Mouse (Mus musculus): ENCODE results near the gene Anks1. TPM values are rescaled to one million over a fixed set of nuclear protein-coding genes. Genes with fewer than 3 reads are reported as not detected.

Gene Anks1
- total RNA-seq (2021), result 10 to 100 TPM; 75.5 to 79.3 TPM
- long read RNA-seq, experiment 1, full-length matches to known transcripts, result 16 of 81 reads
- long read RNA-seq, experiment 1, partial matches to known transcripts, result 31 of 81 reads
- long read RNA-seq, experiment 1, other reads (novel, unspliced or antisense), result 34 of 81 reads
- long read RNA-seq, experiment 2, full-length matches to known transcripts, result 19 of 74 reads
- long read RNA-seq, experiment 2, partial matches to known transcripts, result 15 of 74 reads
- long read RNA-seq, experiment 2, other reads (novel, unspliced or antisense), result 40 of 74 reads

GRCm38 (mm10) chr17:27908888-27909621, at the start of gene Anks1:
TSS of gene Anks1 (plus strand) at chr17:27909306.
- peak; percentile 91 to 92 for DNase-seq
- intact Hi-C loops (cut with DNase I), result loop anchor here (1.0 to 5.0 kb wide), 3 partner anchors 80 to 253 kb away; no protein-coding TSS in a partner anchor

DNA sequence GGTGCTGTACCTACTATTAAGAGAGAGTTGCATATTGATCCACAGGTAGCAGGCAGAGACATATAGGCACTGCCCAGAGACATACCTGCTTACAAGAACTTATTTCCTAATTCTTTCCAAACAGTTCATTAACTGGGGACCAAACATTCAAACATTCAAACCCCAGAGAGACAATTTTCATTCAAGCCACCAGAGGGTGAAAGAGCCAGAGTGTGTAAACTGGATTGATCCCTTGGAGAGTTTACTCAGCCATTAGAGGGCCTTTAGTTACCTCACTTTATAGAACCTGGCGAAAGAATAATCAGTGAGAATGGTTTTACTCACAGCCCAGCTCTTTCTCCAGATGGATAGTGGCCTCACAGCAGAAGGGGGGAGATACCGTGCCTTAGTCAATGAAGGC, 43.6 kb upstream of the Anks1 start:
- DNase-seq, result no peak
- intact Hi-C loops (cut with DNase I), result no loop called here

DNA sequence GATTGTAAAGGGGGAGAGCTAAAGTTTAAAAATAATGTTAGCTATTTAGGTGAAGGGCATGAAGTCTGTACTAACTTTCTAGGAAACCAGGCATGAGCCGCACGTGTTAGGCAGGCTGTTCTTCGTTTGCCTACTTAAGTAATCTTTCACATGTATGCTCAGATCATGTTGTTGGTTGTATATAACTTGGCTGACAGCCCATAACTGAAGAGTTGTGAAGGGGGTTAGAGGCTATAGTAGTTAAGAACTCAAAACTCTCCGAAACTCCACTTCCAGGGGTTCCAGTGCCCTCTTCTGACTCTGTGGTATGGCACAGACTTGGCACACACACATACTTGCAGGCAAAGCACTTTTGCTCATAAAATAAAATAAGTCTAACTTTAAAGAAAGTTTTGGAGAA, 42.4 kb upstream of the Anks1 start:
- intact Hi-C loops (cut with DNase I), result no loop called here
- no peak for DNase-seq

- intact Hi-C loops (cut with DNase I), result no loop called here
- DNase-seq, result no peak
These were observed 37.3 kb upstream of the Anks1 start for GRCm38 (mm10) chr17:27871851-27872250.

DNA sequence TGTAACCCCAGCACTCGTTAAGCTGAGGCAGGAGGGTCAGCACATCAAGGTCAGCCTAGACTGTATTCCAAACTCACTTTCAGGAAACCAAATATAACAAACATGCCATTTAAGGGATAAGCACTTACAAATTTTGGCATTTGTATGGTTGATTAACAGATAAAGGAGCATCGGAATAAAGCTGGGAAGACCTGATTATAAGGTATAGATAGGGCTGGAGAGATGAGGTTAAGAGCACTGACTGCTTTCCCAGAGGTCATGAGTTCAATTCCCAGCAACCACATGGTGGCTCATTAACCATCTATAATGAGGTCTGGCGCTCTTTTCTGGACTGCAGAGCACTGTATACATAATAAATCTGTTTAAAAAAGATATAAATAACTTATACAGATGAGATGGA, 35.5 kb upstream of the Anks1 start:
- DNase-seq, result no peak
- intact Hi-C loops (cut with DNase I), result no loop called here

GRCm38 (mm10) chr17:27874510-27874909, 34.6 kb upstream of the Anks1 start:
- DNase-seq, result no peak
- intact Hi-C loops (cut with DNase I), result no loop called here

DNA sequence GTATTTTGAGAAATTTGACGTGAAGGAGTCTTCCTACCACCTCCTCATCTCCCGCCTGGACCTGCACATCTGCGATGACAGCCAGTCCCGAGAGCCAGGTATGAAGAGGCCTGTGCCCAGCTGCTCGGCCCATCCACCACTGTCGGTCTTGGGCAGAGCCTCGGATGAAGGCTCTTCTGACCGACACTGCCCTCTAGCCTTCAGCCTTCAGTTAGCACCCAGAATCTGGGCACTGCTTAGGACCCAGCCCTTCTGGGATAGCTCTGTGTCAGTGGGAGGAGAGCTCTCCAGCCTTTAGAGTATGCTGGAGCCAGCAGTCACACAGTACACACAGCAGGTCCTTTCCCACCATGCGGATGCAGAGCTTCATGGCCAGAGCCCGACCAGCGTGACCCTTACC, 27.6 kb upstream of the Anks1 start:
- intact Hi-C loops (cut with DNase I), result no loop called here
- DNase-seq, result peak; percentile 36 to 59

DNA sequence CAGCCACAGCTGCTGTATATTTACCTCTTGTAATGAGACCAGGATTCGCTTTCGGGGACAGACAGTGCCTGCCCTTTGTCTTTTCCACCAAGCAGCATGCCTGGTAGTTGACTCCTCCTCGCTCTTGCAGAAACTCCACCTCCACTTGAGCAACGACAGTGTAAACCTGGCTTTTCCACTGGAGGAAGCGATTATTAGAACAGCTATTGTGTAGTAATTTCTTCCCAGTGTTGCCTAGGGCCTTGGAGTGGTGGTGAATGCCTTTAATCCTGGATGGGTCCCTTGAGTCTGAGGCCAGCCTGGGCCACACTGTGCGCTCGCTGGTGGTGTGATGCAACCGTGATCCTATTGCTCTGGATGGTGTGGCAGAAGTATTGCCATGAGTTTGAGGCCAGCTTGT, 26.0 kb upstream of the Anks1 start:
- DNase-seq, result no peak
- intact Hi-C loops (cut with DNase I), result no loop called here

DNA sequence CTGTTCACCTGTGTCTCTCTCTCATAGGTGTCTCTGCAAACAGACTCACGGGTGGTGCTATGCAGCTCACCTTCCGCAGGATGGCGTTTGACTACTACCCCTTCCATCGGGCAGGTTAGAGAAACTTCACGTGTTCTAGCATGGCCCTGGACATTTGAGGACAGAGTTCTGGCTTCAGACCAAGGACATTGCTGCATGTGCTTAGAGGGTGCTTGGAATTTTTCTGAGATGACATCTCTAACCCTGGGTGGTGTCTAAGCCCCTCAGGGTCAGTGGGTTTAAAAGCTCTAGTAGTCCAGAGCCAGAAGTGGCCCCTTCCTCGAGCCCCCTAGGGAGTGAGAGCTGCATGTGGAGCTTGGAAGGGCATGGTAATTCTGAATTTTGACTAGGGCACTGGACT, 25.1 kb upstream of the Anks1 start:
- intact Hi-C loops (cut with DNase I), result no loop called here
- no peak for DNase-seq

DNA sequence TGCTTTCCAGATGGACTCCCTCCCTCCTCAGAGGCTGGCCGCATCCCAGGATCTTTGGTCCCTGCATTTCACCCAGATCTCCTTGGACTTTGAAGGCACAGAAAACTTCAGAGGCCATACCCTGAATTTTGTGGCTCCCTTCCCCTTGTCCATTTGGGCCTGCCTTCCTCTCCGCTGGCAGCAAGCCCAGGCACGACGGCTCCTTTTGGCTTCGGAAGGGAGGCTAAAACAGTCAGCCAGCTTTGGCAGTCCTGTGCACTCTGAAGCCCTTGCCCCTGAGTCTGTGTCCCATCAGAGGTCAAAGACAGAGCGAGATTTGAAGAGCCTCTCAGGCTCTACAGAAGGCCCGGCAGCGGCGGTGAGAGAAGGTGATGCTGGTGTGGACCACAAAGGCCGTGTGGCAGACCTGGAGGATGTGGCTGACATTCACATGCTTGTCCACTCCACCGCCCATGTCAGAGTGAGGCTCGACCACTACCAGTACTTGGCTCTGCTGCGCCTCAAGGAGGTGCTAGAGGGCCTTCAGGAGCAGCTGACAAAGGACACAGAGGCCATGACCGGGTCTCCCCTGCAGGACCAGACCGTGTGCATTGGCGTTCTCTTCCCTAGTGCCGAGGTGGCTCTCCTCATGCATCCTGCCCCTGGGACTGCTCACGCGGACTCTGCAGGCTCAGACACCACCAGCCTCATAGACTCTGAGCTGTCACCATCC, 22.5 kb upstream of the Anks1 start:
- peak; percentile 57 to 66 for DNase-seq
- intact Hi-C loops (cut with DNase I), result no loop called here

GRCm38 (mm10) chr17:27907512-27908205, 1.4 kb upstream of the Anks1 start:
- DNase-seq, result peak; percentile 94 to 96
- intact Hi-C loops (cut with DNase I), result loop anchor here (2.0 to 5.0 kb wide), 4 partner anchors 67 to 255 kb away; no protein-coding TSS in a partner anchor

DNA sequence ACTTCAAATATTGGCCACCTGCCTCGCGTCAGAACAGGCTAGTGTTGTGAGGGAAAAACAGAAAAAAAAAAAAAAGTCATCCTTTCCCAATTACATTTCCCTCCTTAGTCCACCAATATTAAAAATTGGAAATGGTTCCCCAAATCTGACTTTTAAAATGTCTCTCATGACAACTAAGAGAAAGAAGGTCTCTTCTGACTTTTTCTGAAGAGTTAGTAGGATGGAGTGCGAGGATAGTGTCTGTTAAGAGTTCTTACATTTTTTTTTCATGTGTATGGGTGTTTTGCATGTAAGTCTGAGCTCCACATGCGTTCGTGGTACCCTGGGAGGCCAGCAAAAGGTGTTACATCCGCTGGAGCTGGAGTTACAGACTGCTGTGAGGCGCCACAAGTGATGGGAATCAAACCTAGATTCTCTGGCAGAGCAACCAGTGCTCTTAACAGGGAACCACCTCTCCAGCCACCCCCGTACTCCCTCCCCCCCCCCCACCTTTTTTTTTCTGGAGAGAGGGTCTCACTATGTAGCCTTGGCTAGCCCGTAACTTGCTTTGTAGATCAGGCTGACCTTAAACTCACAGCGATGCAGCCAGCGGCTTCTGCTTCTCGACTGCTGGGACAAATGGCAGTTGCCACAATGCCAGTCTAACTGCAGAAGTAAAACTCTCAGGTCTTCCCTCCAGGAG, 759 bp upstream of the Anks1 start:
- DNase-seq, result peak in 1 of 2 experiments; percentile 50
- intact Hi-C loops (cut with DNase I), result loop anchor here (5.0 kb wide), 2 partner anchors 154 to 254 kb away; no protein-coding TSS in a partner anchor

DNA sequence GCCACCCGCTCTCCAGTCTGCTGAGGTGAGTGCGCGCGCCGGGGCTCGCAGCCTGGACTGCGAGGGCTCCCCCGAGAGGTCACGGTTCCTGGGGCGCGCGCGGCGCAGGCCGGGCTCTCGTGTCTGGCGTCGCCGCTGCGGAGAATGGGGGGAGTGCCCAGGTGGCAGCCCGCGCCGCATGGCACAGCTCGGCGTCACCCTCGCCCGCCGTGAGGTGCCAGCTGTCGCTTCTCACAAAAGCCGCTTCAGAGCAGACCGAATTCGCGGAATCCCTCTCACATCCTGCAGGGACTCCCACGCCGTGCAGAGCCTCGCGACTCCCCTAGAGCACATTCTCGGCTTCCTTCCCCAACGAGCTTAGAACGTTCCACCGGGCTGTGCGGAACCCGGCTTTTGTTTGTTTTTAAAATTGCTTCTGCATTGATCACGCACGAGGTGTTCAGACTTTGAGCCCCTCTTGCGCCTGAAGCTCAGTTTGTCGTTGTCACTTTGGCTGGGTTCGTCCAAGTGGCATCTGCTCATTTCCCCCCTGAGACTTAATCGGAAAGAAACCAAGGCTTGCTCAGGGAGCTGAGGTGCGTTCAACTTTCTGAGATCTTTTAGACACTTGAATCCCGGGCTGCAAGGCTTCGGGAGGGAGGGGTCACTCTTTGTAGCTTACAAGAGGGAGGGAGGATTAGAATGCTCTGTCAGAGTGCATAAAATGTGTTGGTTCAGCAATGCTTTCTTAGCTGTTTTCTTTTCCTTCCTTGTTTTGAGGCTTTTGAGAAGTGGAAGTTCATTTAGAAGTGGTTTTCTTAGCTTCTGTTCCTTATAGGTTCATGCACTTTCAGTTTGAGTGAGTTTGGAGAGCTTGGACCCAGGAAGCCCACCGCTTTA, 755 bp downstream of the Anks1 start, which contains the start of gene Taf11:
Gene Taf11 (minus strand): TSS at position 223 of the 879 bp plus-strand sequence.
- intact Hi-C loops (cut with DNase I), result loop anchor here (1.0 to 5.0 kb wide), 4 partner anchors 25 to 252 kb away; no protein-coding TSS in a partner anchor
- DNase-seq, result no peak

DNA sequence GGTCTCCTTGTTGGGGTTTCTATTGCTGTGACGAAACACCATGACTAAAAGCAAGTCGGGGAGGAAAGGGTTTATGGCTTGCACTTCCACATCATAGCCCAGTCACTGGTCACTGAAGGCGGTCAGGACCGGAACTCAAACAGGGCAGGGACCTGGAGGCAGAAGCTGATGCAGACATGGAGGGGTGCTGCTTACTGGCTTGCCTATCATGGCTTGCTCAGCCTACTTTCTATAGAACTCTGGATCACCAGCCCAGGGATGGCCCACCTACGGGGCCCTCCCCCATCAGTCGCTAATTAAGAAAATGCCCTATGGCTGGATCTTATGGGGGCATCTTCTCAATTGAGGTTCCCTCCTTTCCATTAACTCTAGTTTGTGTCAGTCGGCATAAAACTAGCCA, 2.3 kb downstream of the Anks1 start:
- DNase-seq, result no peak
- intact Hi-C loops (cut with DNase I), result loop anchor here (2.0 kb wide), 1 partner anchor 23 kb away; no protein-coding TSS in a partner anchor

- DNase-seq, result no peak
- intact Hi-C loops (cut with DNase I), result no loop called here
These were observed 5.6 kb downstream of the Anks1 start for GRCm38 (mm10) chr17:27914742-27915141.

- no peak for DNase-seq
- intact Hi-C loops (cut with DNase I), result no loop called here
These were observed 7.3 kb downstream of the Anks1 start for GRCm38 (mm10) chr17:27916366-27916765.

GRCm38 (mm10) chr17:27920676-27921075, 11.6 kb downstream of the Anks1 start:
- peak; percentile 58 to 60 for DNase-seq

DNA sequence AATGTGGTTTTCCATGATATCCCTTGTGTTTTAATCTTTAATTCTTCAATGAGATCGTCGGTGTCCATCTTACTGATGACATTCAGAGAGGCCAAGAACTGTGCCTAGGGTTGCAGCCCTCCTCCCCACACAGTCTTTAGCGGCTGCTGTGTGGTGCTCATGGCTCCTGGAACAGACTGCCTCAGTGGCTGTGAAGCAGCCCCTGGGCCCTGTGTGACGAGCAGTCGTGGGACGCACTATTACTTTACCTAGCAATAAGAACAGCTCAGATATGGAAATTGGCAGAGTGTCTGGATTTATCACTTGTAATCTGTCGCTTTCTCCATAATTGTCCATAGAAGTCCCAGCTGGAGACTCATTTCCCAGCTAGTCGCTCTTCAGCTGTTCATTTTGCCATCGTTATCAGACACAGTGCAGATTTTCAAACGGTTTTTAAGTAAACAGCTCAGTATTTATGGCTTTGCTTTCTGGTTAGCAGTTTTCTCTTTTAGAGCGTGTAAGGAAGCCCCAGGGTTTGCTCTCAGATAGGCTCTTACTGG, 13.1 kb downstream of the Anks1 start:
- intact Hi-C loops (cut with DNase I), result no loop called here
- DNase-seq, result no peak

More at GRCm38 (mm10) chr17:27920676-27921075, 11.6 kb downstream of the Anks1 start:
- intact Hi-C loops (cut with DNase I), result no loop called here

Measured in heart, postnatal 14 days (tissue).